Mouse (Mus musculus) C2C12 (cell line): ENCODE data around the gene Vti1a. TPM values are rescaled to one million over a fixed set of nuclear protein-coding genes. Genes with fewer than 3 reads are reported as not detected.

Source experiments
- H3K27me3 ChIP-seq: one replicate; pipeline ENCODE4 v1.6.1; 2011; ENCODE audit not compliant: control insufficient read depth, insufficient read depth, insufficient read length
- H3K36me3 ChIP-seq: one replicate; pipeline ENCODE4 v1.6.1; 2011; ENCODE audit not compliant: control insufficient read depth, insufficient read depth
- H3K4me3 ChIP-seq: one replicate; pipeline ENCODE4 v1.5.1; 2011; ENCODE audit warnings: mild to moderate bottlenecking, control low read depth; ENCODE audit not compliant: poor library complexity, insufficient read depth, severe bottlenecking
- H3K79me2 ChIP-seq: one replicate; pipeline ENCODE4 v1.6.1; 2011; ENCODE audit not compliant: control insufficient read depth, insufficient read depth
- H3K79me3 ChIP-seq: one replicate; pipeline ENCODE4 v1.6.1; 2011; ENCODE audit warnings: low read depth, control low read depth
- H3ac ChIP-seq: one replicate; pipeline ENCODE3; 2011; ENCODE audit warnings: low read depth; ENCODE audit not compliant: control insufficient read depth, insufficient read length
- CEBPB ChIP-seq: IDR thresholded peaks from one replicate; pipeline ENCODE4 v1.6.1; 2011; ENCODE audit warnings: low read depth, mild to moderate bottlenecking, control low read depth, moderate library complexity
- CTCF ChIP-seq: IDR thresholded peaks from one replicate; pipeline ENCODE4 v1.5.1; 2011; ENCODE audit not compliant: control insufficient read depth, insufficient read depth, insufficient read length
- FOSL1 ChIP-seq: IDR thresholded peaks from one replicate; pipeline ENCODE4 v1.8.0; 2011; ENCODE audit warnings: mild to moderate bottlenecking, low read length; ENCODE audit not compliant: poor library complexity, insufficient read depth, severe bottlenecking
- MAX ChIP-seq: IDR thresholded peaks from one replicate; pipeline ENCODE4 v1.6.1; 2011; ENCODE audit warnings: mild to moderate bottlenecking, control low read depth
- MYOD1 ChIP-seq: IDR thresholded peaks from one replicate; pipeline ENCODE4 v1.6.1; 2011; ENCODE audit warnings: low read depth; ENCODE audit not compliant: control insufficient read depth, insufficient read length
- MYOG ChIP-seq: IDR thresholded peaks from one replicate; pipeline ENCODE4 v1.6.1; 2011; ENCODE audit not compliant: control insufficient read depth, insufficient read length; ENCODE audit errors: extremely low read depth
- USF1 ChIP-seq: IDR thresholded peaks from one replicate; pipeline ENCODE4 v1.6.1; 2011; ENCODE audit warnings: low read depth, mild to moderate bottlenecking, control low read depth, moderate library complexity
- polyA plus RNA-seq: library from polyadenylated mRNA; unstranded; fragments of >200 nt; fragmentation: generic; extraction: Trizol; gene quantifications from one replicate; pipeline ENCODE4 v1.2.1, GENCODE M21; 2012; ENCODE audit warnings: missing spikeins

Gene Vti1a
- polyA plus RNA-seq, 1 experiment: 10.4 TPM

GRCm38 (mm10) chr19:55380764-55381163, 64.7 kb downstream of the Vti1a start:
- no peaks in the 10 kb centered on the region for H3K79me2 ChIP-seq
- H3ac ChIP-seq: no peak overlapping the region
- no peak overlapping the region for H3K4me3 ChIP-seq
- peaks cover 3% of the 10 kb centered on the region for H3K36me3 ChIP-seq
- no peaks in the 10 kb centered on the region for H3K27me3 ChIP-seq
- TF ChIP-seq MYOD1 (no peak), FOSL1 (no peak), MAX (no peak), USF1 (no peak), MYOG (no peak), CEBPB (no peak), CTCF (no peak)
- H3K79me3 ChIP-seq: no peaks in the 10 kb centered on the region

DNA sequence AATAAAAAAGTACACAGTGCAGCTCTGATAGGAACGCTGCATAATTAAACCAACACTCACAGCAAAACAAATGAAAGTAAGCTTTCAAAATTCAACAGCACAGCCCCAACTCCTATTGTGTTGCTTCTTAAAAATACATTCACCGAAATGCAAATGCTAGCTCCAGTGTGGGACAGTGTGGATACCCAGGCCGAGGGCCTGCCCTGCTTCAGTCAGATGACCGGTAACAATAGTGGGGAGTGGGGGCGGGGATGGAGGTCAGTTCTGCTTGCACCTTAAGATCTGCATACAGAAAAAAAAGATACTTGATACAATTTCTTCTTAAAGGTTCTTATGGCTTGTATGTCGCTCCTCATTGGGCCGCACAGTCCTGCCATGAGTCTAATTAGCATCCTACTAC, 65.2 kb downstream of the Vti1a start:
- TF ChIP-seq FOSL1 (no peak), MYOD1 (no peak), MYOG (no peak)
- Histone ChIP-seq H3K4me3 (no peak overlapping the region), H3K36me3 (peaks cover 3% of the 10 kb centered on the region), H3ac (no peak overlapping the region), H3K79me2 (no peaks in the 10 kb centered on the region), H3K79me3 (no peaks in the 10 kb centered on the region), H3K27me3 (no peaks in the 10 kb centered on the region)

DNA sequence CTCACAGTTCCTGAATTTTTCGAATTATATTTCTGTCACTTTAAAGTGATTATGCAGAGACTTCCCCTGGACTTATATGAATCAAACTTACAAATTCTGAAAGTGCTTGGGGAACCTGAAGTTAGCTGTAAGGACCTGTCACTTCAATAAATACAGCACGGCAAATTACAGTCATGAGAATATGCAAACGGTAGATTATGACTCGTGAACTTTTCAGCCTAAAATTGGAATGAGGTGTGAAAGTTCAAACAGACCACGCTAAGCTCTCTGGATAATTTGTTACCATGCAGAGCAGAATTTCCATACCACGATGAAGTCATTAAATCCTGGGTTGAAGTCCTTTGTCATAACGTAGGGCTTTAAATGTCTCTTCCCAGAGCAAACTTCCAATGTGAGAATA, 66.7 kb downstream of the Vti1a start:
- Histone ChIP-seq H3K36me3 (peaks cover 3% of the 10 kb centered on the region), H3K79me3 (no peaks in the 10 kb centered on the region), H3K27me3 (no peaks in the 10 kb centered on the region), H3ac (no peak overlapping the region), H3K79me2 (no peaks in the 10 kb centered on the region), H3K4me3 (no peak overlapping the region)
- TF ChIP-seq MYOD1 (no peak), CTCF (no peak), USF1 (no peak), MAX (no peak), CEBPB (no peak), MYOG (no peak), FOSL1 (no peak)

DNA sequence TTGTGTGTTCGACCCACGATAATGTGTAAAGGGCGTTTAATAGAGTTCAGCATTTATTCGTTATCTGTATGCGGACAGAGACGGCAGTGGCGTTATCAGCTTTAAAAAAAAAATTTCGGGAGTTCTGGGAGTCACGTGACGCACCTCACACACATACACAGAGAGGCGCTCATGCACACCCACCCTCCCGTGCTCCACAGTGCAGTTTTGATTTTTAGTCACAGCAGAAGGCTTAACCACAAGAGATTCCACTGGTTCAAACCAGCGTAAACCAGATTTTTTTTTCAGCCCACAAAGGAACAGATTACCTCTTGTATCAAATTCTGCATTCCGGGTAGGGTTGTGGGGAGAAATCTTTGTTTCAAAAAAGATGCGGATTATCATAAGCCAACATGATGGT, 68.5 kb downstream of the Vti1a start:
- no peaks in the 10 kb centered on the region for H3K79me2 ChIP-seq
- TF ChIP-seq USF1: no peak
- no peak for TF ChIP-seq MAX
- no peak for TF ChIP-seq CEBPB
- no peak for TF ChIP-seq CTCF
- TF ChIP-seq MYOG: no peak
- TF ChIP-seq MYOD1: no peak
- TF ChIP-seq FOSL1: no peak
- H3K79me3 ChIP-seq: no peaks in the 10 kb centered on the region
- no peak overlapping the region for H3ac ChIP-seq
- H3K4me3 ChIP-seq: no peak overlapping the region
- H3K27me3 ChIP-seq: no peaks in the 10 kb centered on the region
- peaks cover 11% of the 10 kb centered on the region for H3K36me3 ChIP-seq

GRCm38 (mm10) chr19:55389019-55389418, 72.9 kb downstream of the Vti1a start:
- Histone ChIP-seq H3K4me3 (no peak overlapping the region), H3K27me3 (no peaks in the 10 kb centered on the region), H3ac (no peak overlapping the region), H3K36me3 (peaks cover 15% of the 10 kb centered on the region), H3K79me3 (no peaks in the 10 kb centered on the region), H3K79me2 (no peaks in the 10 kb centered on the region)
- TF ChIP-seq FOSL1 (no peak), CEBPB (no peak), USF1 (no peak), CTCF (no peak), MYOG (no peak), MYOD1 (no peak), MAX (no peak)

DNA sequence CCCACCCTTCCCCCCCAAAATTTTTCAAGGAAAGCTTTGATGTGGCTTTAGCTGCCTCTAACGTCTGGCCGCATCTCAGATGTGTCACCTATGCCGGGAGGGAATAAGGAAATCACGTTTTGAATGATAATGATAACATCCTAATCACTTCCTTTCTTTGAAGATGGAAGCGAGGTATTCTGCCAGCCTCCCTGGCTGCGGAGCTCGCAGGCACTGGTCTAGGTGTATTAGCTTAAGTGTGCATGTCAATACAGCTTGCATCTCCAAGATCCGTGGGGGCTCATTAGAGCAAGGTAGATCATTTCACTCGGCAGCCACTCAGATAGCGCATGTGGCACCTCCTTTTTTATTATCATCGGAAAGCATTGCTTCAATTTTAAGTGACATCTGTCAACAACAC, 74.2 kb downstream of the Vti1a start:
- TF ChIP-seq MYOG (no peak), CEBPB (no peak), CTCF (no peak), MYOD1 (no peak), FOSL1 (no peak), MAX (no peak), USF1 (no peak)
- Histone ChIP-seq H3ac (no peak overlapping the region), H3K79me3 (no peaks in the 10 kb centered on the region), H3K27me3 (no peaks in the 10 kb centered on the region), H3K4me3 (no peak overlapping the region), H3K36me3 (peaks cover 15% of the 10 kb centered on the region), H3K79me2 (no peaks in the 10 kb centered on the region)
